Mouse (Mus musculus) leukemia stem cell, adult 10-12 weeks (primary cell): ENCODE measurements around the gene Hsd17b11. TPM values are rescaled to one million over a fixed set of nuclear protein-coding genes. Genes with fewer than 3 reads are reported as not detected.

Experiments
- polyA plus RNA-seq: library from polyadenylated mRNA; stranded (reverse); fragments of >175 nt; gene quantifications from 2 replicates; pipeline ENCODE4 v1.2.3, GENCODE M21; 2012; ENCODE audit warnings: low replicate concordance

Hsd17b11 gene
- 0.79 and 1.0 TPM in 2 replicates for polyA plus RNA-seq

DNA sequence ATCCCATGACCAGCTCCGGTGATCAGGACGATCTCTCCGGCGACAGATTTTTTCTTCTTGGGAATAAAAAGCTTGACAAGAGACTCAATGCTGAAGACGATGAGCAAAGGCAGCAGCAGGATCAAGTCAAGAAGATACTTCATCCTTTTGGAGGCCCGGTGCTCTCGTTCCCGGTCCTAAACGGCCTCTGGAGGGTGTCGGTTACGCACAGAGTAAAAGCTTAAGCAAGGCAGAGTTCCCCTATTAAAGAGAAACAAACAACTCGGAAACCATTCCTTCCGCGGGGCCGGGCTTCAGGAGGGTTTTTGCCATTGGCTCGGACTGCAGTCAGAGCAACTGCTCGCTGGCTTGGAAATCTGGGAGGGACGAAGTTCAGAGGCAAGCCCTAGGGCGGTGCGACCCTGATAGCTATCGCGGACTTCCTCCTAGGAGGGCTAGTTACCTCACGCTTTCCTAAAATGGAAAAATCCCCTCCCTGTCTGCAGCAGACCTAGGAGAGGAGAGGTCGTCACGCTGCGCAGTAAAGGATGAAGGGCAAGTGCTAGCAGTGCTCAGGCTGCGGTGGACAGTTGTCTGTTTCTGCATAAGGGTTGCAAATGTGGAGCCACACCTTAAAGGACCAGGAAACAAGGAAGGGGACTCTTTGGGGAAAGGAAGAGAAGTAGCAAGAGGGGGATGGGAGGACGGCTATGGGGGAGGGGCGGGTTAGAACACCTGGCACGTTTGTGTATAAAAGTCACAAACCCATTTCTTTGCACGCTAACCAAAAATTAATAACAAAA, at the start of gene Hsd17b11:
Hsd17b11 (minus strand) TSS at position 323 of the 782 bp plus-strand sequence.

DNA sequence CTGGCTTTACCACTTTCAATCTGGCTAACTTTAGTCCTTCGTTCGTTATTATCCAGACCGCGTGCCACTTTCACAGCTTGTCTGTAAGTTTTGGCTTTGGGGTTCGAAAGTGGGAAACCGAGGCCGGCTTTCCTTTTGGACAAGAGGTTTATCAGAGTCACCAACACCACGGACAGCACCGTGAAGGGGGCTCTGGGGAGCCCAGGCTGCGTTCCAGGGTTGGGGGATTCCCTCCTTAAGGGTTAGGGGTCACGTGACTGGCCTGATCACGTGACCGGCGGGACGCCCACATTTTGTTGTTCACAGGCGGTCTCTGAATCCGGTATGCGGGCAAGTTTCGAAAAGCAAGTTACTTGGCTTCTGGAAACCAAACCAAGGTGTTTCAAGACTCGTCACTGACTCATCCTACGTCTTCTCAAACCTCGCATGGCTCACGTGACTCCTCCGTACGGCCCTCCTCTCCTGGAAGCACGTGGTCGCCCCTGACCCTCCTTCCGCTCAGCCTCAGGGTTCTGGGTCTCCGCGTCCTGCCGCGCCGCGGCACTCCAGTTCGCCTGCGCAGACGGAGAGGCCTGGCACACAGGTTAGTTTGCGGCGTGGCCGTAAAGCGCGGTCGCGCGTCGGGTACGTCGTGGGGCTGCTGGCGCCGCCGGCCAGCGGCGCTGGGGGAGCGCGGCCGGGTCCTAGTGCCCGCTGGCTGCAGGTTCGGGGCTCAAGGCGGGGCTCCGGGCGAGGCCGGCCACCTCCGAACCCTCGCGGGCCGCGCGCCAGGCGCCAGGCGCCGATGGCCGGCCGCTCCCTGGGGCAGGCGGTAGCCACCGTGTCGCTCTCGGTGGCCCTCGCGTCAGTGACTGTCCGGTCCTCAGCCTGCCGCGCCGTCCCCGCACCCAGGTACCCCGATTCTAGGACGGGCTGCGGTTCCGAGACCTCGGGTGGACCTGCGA, 24.8 kb upstream of the Hsd17b11 start, which contains the start of gene Nudt9:
Nudt9 (plus strand) TSS at position 51 of the 944 bp plus-strand sequence.

DNA sequence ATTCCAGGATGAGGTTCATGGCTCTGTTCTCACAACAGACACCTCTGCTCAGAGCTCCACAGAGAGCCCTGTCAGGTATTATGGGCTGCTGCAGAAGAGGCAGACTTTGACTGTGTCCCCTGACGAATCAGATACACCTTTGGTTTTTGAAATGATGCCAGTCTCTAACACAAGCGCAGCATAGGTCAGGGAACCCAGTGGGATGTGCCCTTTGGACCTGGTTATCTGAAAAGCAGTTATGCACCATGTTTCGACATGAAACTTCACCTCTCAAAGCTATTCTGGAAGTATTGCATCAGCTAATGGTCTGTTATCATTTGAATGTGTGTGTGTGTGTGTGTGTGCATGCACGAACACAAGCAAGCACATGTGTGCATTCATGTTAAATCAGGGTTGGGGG, 44.4 kb downstream of the Hsd17b11 start, which contains the start of gene Hsd17b13:
Hsd17b13 (minus strand) TSS at position 114 of the 400 bp plus-strand sequence.

Other genes with a start within 250 kb of the Hsd17b11 start
- gene Klhl8, start 110.7 kb downstream of the Hsd17b11 start, polyA plus RNA-seq: 0.10 TPM in 1 of 2 replicates, not detected in the other
- not detected in 2 replicates for gene Hsd17b13, start 44.5 kb downstream of the Hsd17b11 start, polyA plus RNA-seq
- gene Nudt9, start 24.4 kb upstream of the Hsd17b11 start, polyA plus RNA-seq: 253 and 295 TPM in 2 replicates
- gene Gm17660, start 55.7 kb upstream of the Hsd17b11 start, polyA plus RNA-seq: not detected in 2 replicates
- 0.54 TPM in 1 of 2 replicates, not detected in the other for gene Sparcl1, start 91.8 kb upstream of the Hsd17b11 start, polyA plus RNA-seq
- gene Dspp, start 148.8 kb upstream of the Hsd17b11 start, polyA plus RNA-seq: not detected in 2 replicates
- gene Dmp1, start 180.7 kb upstream of the Hsd17b11 start, polyA plus RNA-seq: not detected in 2 replicates